Mouse (Mus musculus): Measurements from ENCODE around the gene Ostm1.

- no peak for TF ChIP-seq CTCF (IDR thresholded peaks at IDR 0.05; ENCODE audit: insufficient read depth, low read depth, low read length)
- TF ChIP-seq POLR2A (IDR thresholded peaks at IDR 0.05; ENCODE audit: insufficient read depth, low read depth, low read length): no peak
Measured at GRCm38 (mm10) chr10:42696361-42696760, 112.7 kb downstream of the Ostm1 start.
